In genomic region chr12:113358077-113358476, GRCm38 (mm10) we compare ENCODE assay signal across 24 mouse cellular contexts.
"Had no signal": no experiment of that assay in that cellular context is flagged by ENCODE, and none has a peak within 500 bp of the region (broad histone marks: within the 10 kb centered on the region; RNA-seq: fewer than 3 reads in every experiment).

No protein-coding gene starts in this region.

- H3K27me3 ChIP-seq: hindbrain, embryonic 12.5 days; limb, embryonic 12.5 days; liver, embryonic 13.5 days had no signal

- H3K9ac ChIP-seq: hindbrain, embryonic 12.5 days; hindbrain, embryonic 14.5 days; limb, embryonic 12.5 days; liver, embryonic 13.5 days had no signal

- H3K4me1 ChIP-seq: hindbrain, embryonic 10.5 days; hindbrain, embryonic 12.5 days; liver, embryonic 13.5 days had no signal

- ATAC-seq: hindbrain, embryonic 16.5 days; inflammation-experienced regulatory T-cells, adult 6 months; intestine, embryonic 16.5 days had no signal

- H3K4me3 ChIP-seq: gastrocnemius, adult 2 months; heart, adult 2 months; hindbrain, embryonic 10.5 days; hindbrain, embryonic 12.5 days; layer of hippocampus, adult 2 months; left cerebral cortex, adult 2 months; limb, embryonic 12.5 days; liver, embryonic 13.5 days had no signal

- H3K9me3 ChIP-seq: hindbrain, embryonic 12.5 days; limb, embryonic 12.5 days; liver, embryonic 13.5 days had no signal

- H3K27ac ChIP-seq: gastrocnemius, adult 2 months; heart, adult 2 months; hindbrain, embryonic 10.5 days; hindbrain, embryonic 12.5 days; hindbrain, embryonic 14.5 days; layer of hippocampus, adult 2 months; left cerebral cortex, adult 2 months; limb, embryonic 12.5 days; liver, embryonic 13.5 days had no signal

- H3K36me3 ChIP-seq: hindbrain, embryonic 10.5 days; hindbrain, embryonic 12.5 days; limb, embryonic 12.5 days; liver, embryonic 13.5 days had no signal

- DNase-seq: gastrocnemius, adult 2 months; gastrocnemius, postnatal 10 days; gastrocnemius, postnatal 25 days; heart, adult 2 months; heart, postnatal 10 days; heart, postnatal 4 days; kidney, adult 18-20 months; kidney, adult 8-10 months; kidney, postnatal 10 days; kidney, postnatal 25 days; kidney, postnatal 4 days; liver; liver, embryonic 13.5 days had no signal

- H3K4me2 ChIP-seq: heart, embryonic 11.5 days; hindbrain, embryonic 12.5 days; hindbrain, embryonic 14.5 days; limb, embryonic 12.5 days; liver, embryonic 11.5 days; liver, embryonic 13.5 days had no signal
